In the genomic region with DNA sequence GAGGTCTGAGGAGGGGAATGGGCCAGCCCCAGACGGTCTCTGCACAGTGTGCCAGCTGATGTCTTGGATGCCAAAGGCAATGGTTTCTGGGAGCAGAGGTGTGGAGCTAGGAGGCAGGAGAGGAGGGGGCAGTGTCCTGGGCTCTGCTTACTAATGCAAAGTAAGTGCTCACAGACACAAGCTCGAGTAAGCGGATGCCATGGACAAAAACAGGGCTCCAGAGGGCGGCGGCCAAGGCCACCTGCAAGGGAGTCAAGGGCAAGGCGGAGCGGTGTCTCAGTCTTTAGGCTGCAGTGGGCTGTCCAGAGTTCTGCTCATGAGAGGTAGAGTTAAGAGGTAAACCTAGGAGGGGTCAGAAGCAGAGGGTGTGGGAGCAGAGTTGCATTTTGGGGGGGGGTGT, we compare ENCODE assay signal across 30 mouse cellular contexts. TPM values are rescaled to one million over a fixed set of nuclear protein-coding genes. Genes with fewer than 3 reads are reported as not detected.
A peak's percentile ranks its signal among the peaks of the same experiment; 100 is the strongest.
DNase-seq lines count a peak whose midpoint lies in the region; ATAC-seq and TF ChIP-seq lines count a peak whose summit lies in the region.
"Had no signal": no experiment of that assay in that cellular context is flagged by ENCODE, and none has a peak within 500 bp of the region (broad histone marks: within the 10 kb centered on the region; RNA-seq: fewer than 3 reads in every experiment).

No protein-coding gene starts in this region.

- H3K9ac ChIP-seq in hindbrain, postnatal 0 days (replicated peaks; ENCODE audit: low read length): no peak overlapping the region
- H3K9ac ChIP-seq in hindbrain, embryonic 11.5 days (ENCODE audit: low read depth, low read length): no peak overlapping the region
- no peak overlapping the region for H3K9ac ChIP-seq in neural tube, embryonic 13.5 days
- H3K9ac ChIP-seq: embryonic facial prominence, embryonic 12.5 days; embryonic facial prominence, embryonic 15.5 days; forebrain, embryonic 12.5 days; forebrain, embryonic 15.5 days; heart, embryonic 12.5 days; heart, embryonic 15.5 days had no signal

- no peaks in the 10 kb centered on the region for H3K27me3 ChIP-seq in hindbrain, postnatal 0 days (ENCODE audit: insufficient read depth, low read length)
- no peaks in the 10 kb centered on the region for H3K27me3 ChIP-seq in hindbrain, embryonic 11.5 days (ENCODE audit: control insufficient read depth, insufficient read depth, low read length)
- H3K27me3 ChIP-seq in neural tube, embryonic 13.5 days: no peaks in the 10 kb centered on the region
- H3K27me3 ChIP-seq: CH12.LX; embryonic facial prominence, embryonic 12.5 days; embryonic facial prominence, embryonic 15.5 days; forebrain, embryonic 12.5 days; forebrain, embryonic 15.5 days; heart, embryonic 12.5 days; heart, embryonic 15.5 days; Patski had no signal

- H3K9me3 ChIP-seq in hindbrain, postnatal 0 days (ENCODE audit: low read length): no peaks in the 10 kb centered on the region
- no peaks in the 10 kb centered on the region for H3K9me3 ChIP-seq in hindbrain, embryonic 11.5 days (ENCODE audit: control insufficient read depth, low read length)
- H3K9me3 ChIP-seq in neural tube, embryonic 13.5 days: no peaks in the 10 kb centered on the region
- H3K9me3 ChIP-seq: embryonic facial prominence, embryonic 12.5 days; embryonic facial prominence, embryonic 15.5 days; forebrain, embryonic 12.5 days; forebrain, embryonic 15.5 days; G1E; heart, embryonic 12.5 days; heart, embryonic 15.5 days; hindbrain, embryonic 10.5 days had no signal

- H3K4me1 ChIP-seq in hindbrain, postnatal 0 days (ENCODE audit: insufficient read depth, low read length): no peaks in the 10 kb centered on the region
- no peaks in the 10 kb centered on the region for H3K4me1 ChIP-seq in hindbrain, embryonic 11.5 days (replicated peaks; ENCODE audit: control insufficient read depth, insufficient read depth, low read length)
- no peaks in the 10 kb centered on the region for H3K4me1 ChIP-seq in neural tube, embryonic 13.5 days (replicated peaks)
- H3K4me1 ChIP-seq: embryonic facial prominence, embryonic 12.5 days; embryonic facial prominence, embryonic 15.5 days; forebrain, embryonic 12.5 days; forebrain, embryonic 15.5 days; heart, embryonic 15.5 days; hindbrain, embryonic 10.5 days had no signal

- WGBS in hindbrain, postnatal 0 days: 81% methylated on average over 7 of the region's 7 CpGs
- WGBS in hindbrain, embryonic 11.5 days: 82% methylated on average over 7 of the region's 7 CpGs
- WGBS in neural tube, embryonic 13.5 days: 91% methylated on average over 7 of the region's 7 CpGs

- TF ChIP-seq CTCF in hindbrain, postnatal 0 days (IDR thresholded peaks at IDR 0.05; ENCODE audit: low read depth): no peak

- H3K36me3 ChIP-seq in hindbrain, postnatal 0 days (ENCODE audit: insufficient read depth, low read length): peaks cover 54% of the 10 kb centered on the region
- H3K36me3 ChIP-seq in hindbrain, embryonic 11.5 days (ENCODE audit: control insufficient read depth, insufficient read depth, low read length): peaks cover 5% of the 10 kb centered on the region; the same call in 1 of the 2 replicates
- H3K36me3 ChIP-seq in neural tube, embryonic 13.5 days: peaks cover 86% of the 10 kb centered on the region

- no peak overlapping the region for H3K4me2 ChIP-seq in hindbrain, postnatal 0 days (ENCODE audit: low read depth, low read length)
- H3K4me2 ChIP-seq in hindbrain, embryonic 11.5 days (replicated peaks; ENCODE audit: low read depth, low read length): no peak overlapping the region
- H3K4me2 ChIP-seq in neural tube, embryonic 13.5 days: no peak overlapping the region
- H3K4me2 ChIP-seq: embryonic facial prominence, embryonic 12.5 days; embryonic facial prominence, embryonic 15.5 days; forebrain, embryonic 12.5 days; forebrain, embryonic 15.5 days; heart, embryonic 12.5 days; heart, embryonic 15.5 days had no signal

- 0 out of 2 replicates have a peak, but pooled peaks have one; percentile 7 for ATAC-seq in hindbrain, postnatal 0 days
- ATAC-seq in hindbrain, embryonic 11.5 days (ENCODE audit: low FRiP score): no peak
- no peak for ATAC-seq in neural tube, embryonic 13.5 days (ENCODE audit: low read depth)
- ATAC-seq: activated CD4-positive, CD25-positive, alpha-beta regulatory T cell, adult 4 months; forebrain, embryonic 15.5 days; hindbrain, embryonic 16.5 days; inflammation-experienced regulatory T-cells, adult 6 months; Patski had no signal

- no peak overlapping the region for H3K27ac ChIP-seq in hindbrain, postnatal 0 days
- H3K27ac ChIP-seq in hindbrain, embryonic 11.5 days (ENCODE audit: low read depth, low read length): no peak overlapping the region
- 0 out of 2 replicates have a peak overlapping the region, but pooled peaks have one; percentile 4 for H3K27ac ChIP-seq in neural tube, embryonic 13.5 days (replicated peaks)
- H3K27ac ChIP-seq: embryonic facial prominence, embryonic 12.5 days; embryonic facial prominence, embryonic 15.5 days; forebrain, embryonic 12.5 days; forebrain, embryonic 15.5 days; heart, embryonic 15.5 days; hindbrain, embryonic 10.5 days had no signal

- H3K4me3 ChIP-seq in hindbrain, postnatal 0 days (ENCODE audit: low read length): no peak overlapping the region
- H3K4me3 ChIP-seq in hindbrain, embryonic 11.5 days (ENCODE audit: low read depth, low read length): no peak overlapping the region
- no peak overlapping the region for H3K4me3 ChIP-seq in neural tube, embryonic 13.5 days
- H3K4me3 ChIP-seq: embryonic facial prominence, embryonic 12.5 days; embryonic facial prominence, embryonic 15.5 days; forebrain, embryonic 12.5 days; forebrain, embryonic 15.5 days; heart, embryonic 12.5 days; heart, embryonic 15.5 days; hindbrain, embryonic 10.5 days had no signal

- peak; percentile 24 for DNase-seq in cerebellum, adult 9-11 months
- no peak for DNase-seq in cerebellum, adult 9-10 months
- DNase-seq in hindbrain, postnatal 0 days (ENCODE audit: low spot score): no peak
- DNase-seq in hindbrain, embryonic 11.5 days (ENCODE audit: low spot score): no peak
- no peak for DNase-seq in neural tube, embryonic 10.5 days (ENCODE audit: extremely low spot score, low spot score)
- DNase-seq in ZHBTc4 (ENCODE audit: low read depth, low spot score): peak; percentile 70
- no peak for DNase-seq in spleen, postnatal 36 days (ENCODE audit: low spot score in 2 of 2)
- DNase-seq: adrenal gland, adult 8-10 months; adrenal gland, postnatal 25 days; cerebellum, adult 18-20 months; gastrocnemius, postnatal 25 days; heart, adult 18-20 months; heart, postnatal 10 days; heart, postnatal 36 days; kidney, adult 11 months; kidney, adult 8-10 months had no signal

RNA-seq across cellular contexts. Expression of gene Hectd4, which starts 51.0 kb away (rescaled TPM):
- 103 and 107 TPM in 2 replicates for total RNA-seq in hindbrain, postnatal 0 days (2014; rRNA removed)
- polyA plus RNA-seq in hindbrain, postnatal 0 days (2015; fragmentation: Nextera tagmentation; extraction: Ambion mirVana): 15.1 and 15.9 TPM in 2 replicates
- 11.6 and 15.5 TPM in 2 replicates for polyA plus RNA-seq in hindbrain, embryonic 11.5 days (2014; fragmentation: Nextera tagmentation; extraction: Ambion mirVana)
- polyA plus RNA-seq in neural tube, embryonic 13.5 days (2015; fragmentation: Nextera tagmentation; extraction: Ambion mirVana): 14.7 and 17.3 TPM in 2 replicates

Comparison
In these comparisons a context has a peak if more than half of its experiments do, and no peak if none do; other contexts are left out.
1. DNase-seq: peak in cerebellum, adult 9-11 months (single experiment) and ZHBTc4 (single experiment); none in cerebellum, adult 9-10 months (single experiment), hindbrain, postnatal 0 days (single experiment), hindbrain, embryonic 11.5 days (single experiment), neural tube, embryonic 10.5 days (single experiment) and spleen, postnatal 36 days (0 of 2).